Mouse (Mus musculus): ENCODE results near the gene Mknk2. TPM values are rescaled to one million over a fixed set of nuclear protein-coding genes. Genes with fewer than 3 reads are reported as not detected.

Mknk2 gene
- polyA plus RNA-seq, 2 experiments, result 93.0 to 108 TPM

GRCm38 (mm10) chr10:80646936-80647335, 31.0 kb downstream of the Mknk2 start:
- 95% methylated on average over 10 of the region's 10 CpGs for WGBS
- no peak overlapping the region for H3K9ac ChIP-seq (ENCODE audit: low read depth, low read length, severe bottlenecking)
- ATAC-seq (ENCODE audit: low FRiP score, low read depth) (no peak), DNase-seq (ENCODE audit: low spot score) (no peak)
- H3K4me2 ChIP-seq (replicated peaks; ENCODE audit: low read depth, low read length, severe bottlenecking), result no peak overlapping the region
- H3K27ac ChIP-seq (replicated peaks; ENCODE audit: low read depth, low read length), result no peak overlapping the region
- no peak for TF ChIP-seq POLR2A (IDR thresholded peaks at IDR 0.05; ENCODE audit: borderline replicate concordance, extremely low read depth, insufficient read depth, insufficient read length)
- H3K4me1 ChIP-seq (ENCODE audit: control insufficient read depth, insufficient read depth, low read length), result no peaks in the 10 kb centered on the region
- H3K4me3 ChIP-seq (replicated peaks; ENCODE audit: low read length), result no peak overlapping the region
- no peaks in the 10 kb centered on the region for H3K9me3 ChIP-seq (ENCODE audit: control insufficient read depth, low read length)
- no peaks in the 10 kb centered on the region for H3K27me3 ChIP-seq (ENCODE audit: control insufficient read depth, insufficient read depth, low read length)
- peaks cover 66% of the 10 kb centered on the region for H3K36me3 ChIP-seq (ENCODE audit: control insufficient read depth, insufficient read depth, low read length)

- TF ChIP-seq POLR2A (IDR thresholded peaks at IDR 0.05; ENCODE audit: borderline replicate concordance, extremely low read depth, insufficient read depth, insufficient read length), result no peak
- Histone ChIP-seq H3K27ac (replicated peaks; ENCODE audit: low read depth, low read length) (no peak overlapping the region), H3K9ac (ENCODE audit: low read depth, low read length, severe bottlenecking) (no peak overlapping the region), H3K4me1 (ENCODE audit: control insufficient read depth, insufficient read depth, low read length) (no peaks in the 10 kb centered on the region), H3K27me3 (ENCODE audit: control insufficient read depth, insufficient read depth, low read length) (no peaks in the 10 kb centered on the region), H3K9me3 (ENCODE audit: control insufficient read depth, low read length) (no peaks in the 10 kb centered on the region), H3K4me2 (replicated peaks; ENCODE audit: low read depth, low read length, severe bottlenecking) (no peak overlapping the region), H3K36me3 (ENCODE audit: control insufficient read depth, insufficient read depth, low read length) (peaks cover 82% of the 10 kb centered on the region), H3K4me3 (replicated peaks; ENCODE audit: low read length) (no peak overlapping the region)
- DNase-seq (ENCODE audit: low spot score), result no peak
- 89% methylated on average over 6 of the region's 6 CpGs for WGBS
- ATAC-seq (ENCODE audit: low FRiP score, low read depth), result no peak
Measured at GRCm38 (mm10) chr10:80635345-80635744, 42.6 kb downstream of the Mknk2 start.

GRCm38 (mm10) chr10:80628925-80629324, 49.0 kb downstream of the Mknk2 start:
- H3K27me3 ChIP-seq (ENCODE audit: control insufficient read depth, insufficient read depth, low read length), result no peaks in the 10 kb centered on the region
- no peak overlapping the region for H3K27ac ChIP-seq (replicated peaks; ENCODE audit: low read depth, low read length)
- peaks cover 6% of the 10 kb centered on the region for H3K4me1 ChIP-seq (ENCODE audit: control insufficient read depth, insufficient read depth, low read length)
- no peak for DNase-seq (ENCODE audit: low spot score)
- no peak for TF ChIP-seq POLR2A (IDR thresholded peaks at IDR 0.05; ENCODE audit: borderline replicate concordance, extremely low read depth, insufficient read depth, insufficient read length)
- no peak overlapping the region for H3K9ac ChIP-seq (ENCODE audit: low read depth, low read length, severe bottlenecking)
- WGBS, result 83% methylated on average over 9 of the region's 9 CpGs
- peaks cover 23% of the 10 kb centered on the region for H3K36me3 ChIP-seq (ENCODE audit: control insufficient read depth, insufficient read depth, low read length)
- ATAC-seq (ENCODE audit: low FRiP score, low read depth), result no peak
- no peak overlapping the region for H3K4me2 ChIP-seq (replicated peaks; ENCODE audit: low read depth, low read length, severe bottlenecking)
- H3K9me3 ChIP-seq (ENCODE audit: control insufficient read depth, low read length), result no peaks in the 10 kb centered on the region
- H3K4me3 ChIP-seq (replicated peaks; ENCODE audit: low read length), result no peak overlapping the region

- Histone ChIP-seq H3K9me3 (ENCODE audit: control insufficient read depth, low read length) (no peaks in the 10 kb centered on the region), H3K27ac (replicated peaks; ENCODE audit: low read depth, low read length) (no peak overlapping the region), H3K9ac (ENCODE audit: low read depth, low read length, severe bottlenecking) (no peak overlapping the region), H3K27me3 (ENCODE audit: control insufficient read depth, insufficient read depth, low read length) (no peaks in the 10 kb centered on the region), H3K4me2 (replicated peaks; ENCODE audit: low read depth, low read length, severe bottlenecking) (no peak overlapping the region), H3K36me3 (ENCODE audit: control insufficient read depth, insufficient read depth, low read length) (peaks cover 17% of the 10 kb centered on the region; the same call in 1 of the 2 replicates), H3K4me1 (ENCODE audit: control insufficient read depth, insufficient read depth, low read length) (peaks cover 9% of the 10 kb centered on the region), H3K4me3 (replicated peaks; ENCODE audit: low read length) (no peak overlapping the region)
- no peak for DNase-seq (ENCODE audit: low spot score)
- TF ChIP-seq POLR2A (IDR thresholded peaks at IDR 0.05; ENCODE audit: borderline replicate concordance, extremely low read depth, insufficient read depth, insufficient read length), result no peak
- WGBS, result 46% methylated on average over 2 of the region's 2 CpGs
- ATAC-seq (ENCODE audit: low FRiP score, low read depth), result peak; percentile 12; the same call in 1 of the 2 replicates
Measured at GRCm38 (mm10) chr10:80627685-80628084, 50.2 kb downstream of the Mknk2 start.

GRCm38 (mm10) chr10:80625764-80626163, 52.1 kb downstream of the Mknk2 start:
- no peak for TF ChIP-seq POLR2A (IDR thresholded peaks at IDR 0.05; ENCODE audit: borderline replicate concordance, extremely low read depth, insufficient read depth, insufficient read length)
- no peaks in the 10 kb centered on the region for H3K27me3 ChIP-seq (ENCODE audit: control insufficient read depth, insufficient read depth, low read length)
- peaks cover 5% of the 10 kb centered on the region; the same call in 1 of the 2 replicates for H3K36me3 ChIP-seq (ENCODE audit: control insufficient read depth, insufficient read depth, low read length)
- peaks cover 13% of the 10 kb centered on the region for H3K4me1 ChIP-seq (ENCODE audit: control insufficient read depth, insufficient read depth, low read length)
- H3K4me3 ChIP-seq (replicated peaks; ENCODE audit: low read length), result no peak overlapping the region
- H3K9ac ChIP-seq (ENCODE audit: low read depth, low read length, severe bottlenecking), result no peak overlapping the region
- H3K4me2 ChIP-seq (replicated peaks; ENCODE audit: low read depth, low read length, severe bottlenecking), result no peak overlapping the region
- DNase-seq (ENCODE audit: low spot score) (no peak), ATAC-seq (ENCODE audit: low FRiP score, low read depth) (no peak)
- no peaks in the 10 kb centered on the region for H3K9me3 ChIP-seq (ENCODE audit: control insufficient read depth, low read length)
- WGBS, result 87% methylated on average over 4 of the region's 4 CpGs
- no peak overlapping the region for H3K27ac ChIP-seq (replicated peaks; ENCODE audit: low read depth, low read length)
